39 mouse cellular contexts compared by ENCODE assay signal in genomic region chr7:128025381-128025780, GRCm38 (mm10). TPM values are rescaled to one million over a fixed set of nuclear protein-coding genes. Genes with fewer than 3 reads are reported as not detected.
A peak's percentile ranks its signal among the peaks of the same experiment; 100 is the strongest.
DNase-seq lines count a peak whose midpoint lies in the region; ATAC-seq and TF ChIP-seq lines count a peak whose summit lies in the region.
"Had no signal": no experiment of that assay in that cellular context is flagged by ENCODE, and none has a peak within 500 bp of the region (broad histone marks: within the 10 kb centered on the region; RNA-seq: fewer than 3 reads in every experiment).

No protein-coding gene starts in this region.

- H3K9ac ChIP-seq in stomach, postnatal 0 days (ENCODE audit: low read length): no peak overlapping the region
- no peak overlapping the region for H3K9ac ChIP-seq in hindbrain, embryonic 13.5 days
- H3K9ac ChIP-seq in intestine, embryonic 16.5 days (ENCODE audit: low read depth, low read length): no peak overlapping the region
- H3K9ac ChIP-seq: forebrain, embryonic 15.5 days; heart, embryonic 13.5 days; limb, embryonic 15.5 days; liver, embryonic 14.5 days; stomach, embryonic 15.5 days had no signal

- no peaks in the 10 kb centered on the region for H3K27me3 ChIP-seq in stomach, postnatal 0 days (ENCODE audit: control insufficient read depth, insufficient read depth, low read length)
- H3K27me3 ChIP-seq in midbrain, embryonic 10.5 days (ENCODE audit: low read depth, poor library complexity, severe bottlenecking): no peaks in the 10 kb centered on the region
- H3K27me3 ChIP-seq in hindbrain, embryonic 13.5 days: no peaks in the 10 kb centered on the region
- H3K27me3 ChIP-seq in intestine, embryonic 16.5 days (replicated peaks; ENCODE audit: control insufficient read depth, insufficient read depth, low read length): no peaks in the 10 kb centered on the region
- H3K27me3 ChIP-seq: CH12.LX; forebrain, embryonic 15.5 days; heart, embryonic 13.5 days; limb, embryonic 15.5 days; stomach, embryonic 15.5 days had no signal

- peak; percentile 73 for ATAC-seq in megakaryocyte progenitor cell, adult 5-6 weeks (replicated peaks; ENCODE audit: poor library complexity)
- ATAC-seq in stomach, postnatal 0 days (ENCODE audit: low FRiP score, low TSS enrichment): 0 out of 2 replicates have a peak, but pooled peaks have one; percentile 6
- ATAC-seq in hindbrain, embryonic 13.5 days (ENCODE audit: low FRiP score): no peak
- ATAC-seq in intestine, embryonic 16.5 days: no peak
- ATAC-seq: forebrain, embryonic 15.5 days; hindbrain, postnatal 0 days; intestine, postnatal 0 days; midbrain, embryonic 16.5 days had no signal

- peak overlapping the region; percentile 91 for H3K27ac ChIP-seq in embryonic fibroblast, embryonic 13.5 days (ENCODE audit: insufficient read depth, low read length)
- H3K27ac ChIP-seq in stomach, postnatal 0 days (replicated peaks): peak overlapping the region; percentile 61; the same call in 1 of the 2 replicates
- H3K27ac ChIP-seq in midbrain, embryonic 10.5 days (replicated peaks): no peak overlapping the region
- H3K27ac ChIP-seq in hindbrain, embryonic 13.5 days: no peak overlapping the region
- no peak overlapping the region for H3K27ac ChIP-seq in intestine, embryonic 16.5 days (ENCODE audit: low read length)
- H3K27ac ChIP-seq: forebrain, embryonic 10.5 days; forebrain, embryonic 15.5 days; gastrocnemius, adult 2 months; heart, embryonic 13.5 days; hindbrain, embryonic 10.5 days; hindbrain, postnatal 0 days; limb, embryonic 10.5 days; limb, embryonic 15.5 days; liver, embryonic 14.5 days; macrophage; stomach, embryonic 15.5 days had no signal

- H3K4me3 ChIP-seq in embryonic fibroblast, embryonic 13.5 days (ENCODE audit: insufficient read depth, low read length): no peak overlapping the region
- no peak overlapping the region for H3K4me3 ChIP-seq in stomach, postnatal 0 days (ENCODE audit: low read depth, low read length)
- no peak overlapping the region for H3K4me3 ChIP-seq in midbrain, embryonic 10.5 days
- no peak overlapping the region for H3K4me3 ChIP-seq in hindbrain, embryonic 13.5 days
- H3K4me3 ChIP-seq in intestine, embryonic 16.5 days (ENCODE audit: low read length): no peak overlapping the region
- H3K4me3 ChIP-seq: forebrain, embryonic 10.5 days; forebrain, embryonic 15.5 days; gastrocnemius, adult 2 months; heart, embryonic 13.5 days; hindbrain, embryonic 10.5 days; limb, embryonic 10.5 days; limb, embryonic 15.5 days; stomach, embryonic 15.5 days had no signal

- peaks cover 6% of the 10 kb centered on the region; the same call in 1 of the 2 replicates for H3K4me1 ChIP-seq in embryonic fibroblast, embryonic 13.5 days (ENCODE audit: control insufficient read depth, insufficient read depth, low read length)
- no peaks in the 10 kb centered on the region for H3K4me1 ChIP-seq in stomach, postnatal 0 days (replicated peaks; ENCODE audit: control insufficient read depth, insufficient read depth)
- no peaks in the 10 kb centered on the region for H3K4me1 ChIP-seq in midbrain, embryonic 10.5 days
- no peaks in the 10 kb centered on the region for H3K4me1 ChIP-seq in hindbrain, embryonic 13.5 days (replicated peaks)
- no peaks in the 10 kb centered on the region for H3K4me1 ChIP-seq in intestine, embryonic 16.5 days (ENCODE audit: control insufficient read depth, insufficient read depth, low read length)
- H3K4me1 ChIP-seq: forebrain, embryonic 10.5 days; forebrain, embryonic 15.5 days; heart, embryonic 13.5 days; hindbrain, embryonic 10.5 days; limb, embryonic 10.5 days; limb, embryonic 15.5 days; stomach, embryonic 15.5 days had no signal

- no peaks in the 10 kb centered on the region for H3K36me3 ChIP-seq in stomach, postnatal 0 days (ENCODE audit: control insufficient read depth, insufficient read depth, low read length)
- no peaks in the 10 kb centered on the region for H3K36me3 ChIP-seq in midbrain, embryonic 10.5 days
- H3K36me3 ChIP-seq in hindbrain, embryonic 13.5 days: no peaks in the 10 kb centered on the region
- H3K36me3 ChIP-seq in intestine, embryonic 16.5 days (ENCODE audit: control insufficient read depth, insufficient read depth, low read length): no peaks in the 10 kb centered on the region
- H3K36me3 ChIP-seq: forebrain, embryonic 10.5 days; forebrain, embryonic 15.5 days; heart, embryonic 13.5 days; hindbrain, embryonic 10.5 days; limb, embryonic 10.5 days; limb, embryonic 15.5 days; stomach, embryonic 15.5 days had no signal

- H3K9me3 ChIP-seq in stomach, postnatal 0 days (ENCODE audit: control insufficient read depth, low read length): no peaks in the 10 kb centered on the region
- no peaks in the 10 kb centered on the region for H3K9me3 ChIP-seq in midbrain, embryonic 10.5 days (replicated peaks)
- no peaks in the 10 kb centered on the region for H3K9me3 ChIP-seq in hindbrain, embryonic 13.5 days
- H3K9me3 ChIP-seq in intestine, embryonic 16.5 days (ENCODE audit: control insufficient read depth, low read length): no peaks in the 10 kb centered on the region
- H3K9me3 ChIP-seq: forebrain, embryonic 10.5 days; forebrain, embryonic 15.5 days; hindbrain, embryonic 10.5 days; limb, embryonic 10.5 days; limb, embryonic 15.5 days; stomach, embryonic 15.5 days had no signal

- TF ChIP-seq POLR2A in embryonic fibroblast, embryonic 13.5 days (IDR thresholded peaks at IDR 0.05; ENCODE audit: low read depth, low read length): no peak

- peak; percentile 40 for DNase-seq in lung, postnatal 36 days
- no peak for DNase-seq in lung, adult 18-20 months
- DNase-seq in stomach, postnatal 0 days (ENCODE audit: low spot score): no peak
- DNase-seq in midbrain, embryonic 10.5 days (ENCODE audit: low spot score): no peak
- DNase-seq: B cell, adult 2 months; cerebellum, adult 11 months; cerebellum, adult 9-10 months; cerebellum, postnatal 36 days; gastrocnemius, adult 2 months; gastrocnemius, postnatal 36 days; heart, postnatal 10 days; kidney, adult 9 months; kidney, postnatal 10 days; layer of hippocampus, adult 9-11 months; right cerebral cortex, postnatal 25 days; thymus, adult 2 months had no signal

- no peak for TF ChIP-seq CTCF in embryonic fibroblast, embryonic 13.5 days (IDR thresholded peaks at IDR 0.05; ENCODE audit: borderline replicate concordance, insufficient read depth, low read length)
- TF ChIP-seq CTCF in stomach, postnatal 0 days (IDR thresholded peaks at IDR 0.05; ENCODE audit: low read depth): no peak

- WGBS in stomach, postnatal 0 days: 59% methylated on average over 4 of the region's 4 CpGs
- 80% methylated on average over 4 of the region's 4 CpGs for WGBS in midbrain, embryonic 10.5 days
- WGBS in hindbrain, embryonic 13.5 days: 85% methylated on average over 4 of the region's 4 CpGs
- 73% methylated on average over 4 of the region's 4 CpGs for WGBS in intestine, embryonic 16.5 days

- no peak overlapping the region for H3K4me2 ChIP-seq in stomach, postnatal 0 days (replicated peaks; ENCODE audit: low read depth)
- no peak overlapping the region for H3K4me2 ChIP-seq in hindbrain, embryonic 13.5 days
- no peak overlapping the region for H3K4me2 ChIP-seq in intestine, embryonic 16.5 days (ENCODE audit: low read depth, low read length)
- H3K4me2 ChIP-seq: forebrain, embryonic 15.5 days; heart, embryonic 13.5 days; limb, embryonic 15.5 days; midbrain, embryonic 11.5 days; stomach, embryonic 15.5 days had no signal

- no peak for TF ChIP-seq EP300 in stomach, postnatal 0 days (optimal IDR thresholded peaks at IDR 0.05)

RNA-seq across cellular contexts. Expression of gene Trim72, which starts 21.6 kb away (rescaled TPM):
- not detected in 2 replicates for polyA plus RNA-seq in embryonic fibroblast, embryonic 13.5 days (2011; ENCODE audit: insufficient read length, low read depth, missing spikeins)
- total RNA-seq in megakaryocyte progenitor cell, adult 5-6 weeks (2015): not detected in 2 replicates
- total RNA-seq in megakaryocyte progenitor cell, adult 5-6 weeks (2017): not detected in 2 replicates
- 0.38 and 0.52 TPM in 2 replicates for polyA plus RNA-seq in stomach, postnatal 0 days (2015; fragmentation: Nextera tagmentation; extraction: Ambion mirVana)
- not detected in 2 replicates for polyA plus RNA-seq in midbrain, embryonic 10.5 days (2016; fragmentation: Nextera tagmentation; extraction: Ambion mirVana)
- polyA plus RNA-seq in hindbrain, embryonic 13.5 days (2015; fragmentation: Nextera tagmentation; extraction: Ambion mirVana): 0.13 TPM in 1 of 2 replicates, not detected in the other
- 0.38 and 0.60 TPM in 2 replicates for polyA plus RNA-seq in intestine, embryonic 16.5 days (2015; fragmentation: Nextera tagmentation; extraction: Ambion mirVana)
- total RNA-seq: adrenal gland, postnatal 14 days had no signal
- polyA plus RNA-seq: forebrain, embryonic 10.5 days; forebrain, embryonic 15.5 days; hindbrain, embryonic 10.5 days; hindbrain, postnatal 0 days; limb, embryonic 10.5 days; macrophage; midbrain, embryonic 16.5 days; neural tube, embryonic 14.5 days had no signal

RNA-seq across cellular contexts. Expression of gene Pycard, which starts 31.7 kb away (rescaled TPM):
- polyA plus RNA-seq in embryonic fibroblast, embryonic 13.5 days (2011; ENCODE audit: insufficient read length, low read depth, missing spikeins): 1.0 and 1.5 TPM in 2 replicates
- total RNA-seq in megakaryocyte progenitor cell, adult 5-6 weeks (2015): 142 and 147 TPM in 2 replicates
- total RNA-seq in megakaryocyte progenitor cell, adult 5-6 weeks (2017): 20.8 and 26.9 TPM in 2 replicates
- polyA plus RNA-seq in stomach, postnatal 0 days (2015; fragmentation: Nextera tagmentation; extraction: Ambion mirVana): 266 and 273 TPM in 2 replicates
- polyA plus RNA-seq in midbrain, embryonic 10.5 days (2016; fragmentation: Nextera tagmentation; extraction: Ambion mirVana): 6.1 and 7.5 TPM in 2 replicates
- polyA plus RNA-seq in hindbrain, embryonic 13.5 days (2015; fragmentation: Nextera tagmentation; extraction: Ambion mirVana): 6.5 and 8.2 TPM in 2 replicates
- polyA plus RNA-seq in intestine, embryonic 16.5 days (2015; fragmentation: Nextera tagmentation; extraction: Ambion mirVana): 623 and 626 TPM in 2 replicates

RNA-seq across cellular contexts. Expression of gene Itgam, which starts 37.1 kb away (rescaled TPM):
- polyA plus RNA-seq in embryonic fibroblast, embryonic 13.5 days (2011; ENCODE audit: insufficient read length, low read depth, missing spikeins): 0.20 and 1.8 TPM in 2 replicates
- 23.6 and 24.3 TPM in 2 replicates for total RNA-seq in megakaryocyte progenitor cell, adult 5-6 weeks (2015)
- 28.0 and 34.9 TPM in 2 replicates for total RNA-seq in megakaryocyte progenitor cell, adult 5-6 weeks (2017)
- polyA plus RNA-seq in stomach, postnatal 0 days (2015; fragmentation: Nextera tagmentation; extraction: Ambion mirVana): 0.91 and 0.99 TPM in 2 replicates
- 0.48 and 0.68 TPM in 2 replicates for polyA plus RNA-seq in midbrain, embryonic 10.5 days (2016; fragmentation: Nextera tagmentation; extraction: Ambion mirVana)
- polyA plus RNA-seq in hindbrain, embryonic 13.5 days (2015; fragmentation: Nextera tagmentation; extraction: Ambion mirVana): 1.1 and 1.4 TPM in 2 replicates
- polyA plus RNA-seq in intestine, embryonic 16.5 days (2015; fragmentation: Nextera tagmentation; extraction: Ambion mirVana): 2.4 and 2.5 TPM in 2 replicates

RNA-seq across cellular contexts. Expression of gene Gm49368, which starts 37.1 kb away (rescaled TPM):
- polyA plus RNA-seq in embryonic fibroblast, embryonic 13.5 days (2011; ENCODE audit: insufficient read length, low read depth, missing spikeins): 0.11 TPM in 1 of 2 replicates, not detected in the other
- 0.05 TPM in 1 of 2 replicates, not detected in the other for total RNA-seq in megakaryocyte progenitor cell, adult 5-6 weeks (2015)
- total RNA-seq in megakaryocyte progenitor cell, adult 5-6 weeks (2017): not detected in 2 replicates
- not detected in 2 replicates for polyA plus RNA-seq in stomach, postnatal 0 days (2015; fragmentation: Nextera tagmentation; extraction: Ambion mirVana)
- polyA plus RNA-seq in midbrain, embryonic 10.5 days (2016; fragmentation: Nextera tagmentation; extraction: Ambion mirVana): not detected in 2 replicates
- polyA plus RNA-seq in hindbrain, embryonic 13.5 days (2015; fragmentation: Nextera tagmentation; extraction: Ambion mirVana): not detected in 2 replicates
- polyA plus RNA-seq in intestine, embryonic 16.5 days (2015; fragmentation: Nextera tagmentation; extraction: Ambion mirVana): not detected in 2 replicates
- total RNA-seq: adrenal gland, postnatal 14 days; CH12.LX; ES-E14; gastrocnemius, adult 2 months; heart, postnatal 10 days; hindbrain, postnatal 0 days had no signal
- polyA plus RNA-seq: embryonic facial prominence, embryonic 11.5 days; forebrain, embryonic 10.5 days; forebrain, embryonic 15.5 days; heart, embryonic 13.5 days; hindbrain, postnatal 0 days; intestine, postnatal 0 days; limb, embryonic 10.5 days; limb, embryonic 15.5 days; lung, embryonic 16.5 days; midbrain, embryonic 11.5 days; midbrain, embryonic 16.5 days; neural tube, embryonic 14.5 days; stomach, embryonic 15.5 days had no signal

RNA-seq across cellular contexts. Expression of gene Fus, which starts 58.1 kb away (rescaled TPM):
- polyA plus RNA-seq in embryonic fibroblast, embryonic 13.5 days (2011; ENCODE audit: insufficient read length, low read depth, missing spikeins): 861 and 978 TPM in 2 replicates
- total RNA-seq in megakaryocyte progenitor cell, adult 5-6 weeks (2015): 180 and 190 TPM in 2 replicates
- 27.2 and 49.5 TPM in 2 replicates for total RNA-seq in megakaryocyte progenitor cell, adult 5-6 weeks (2017)
- 124 and 130 TPM in 2 replicates for polyA plus RNA-seq in stomach, postnatal 0 days (2015; fragmentation: Nextera tagmentation; extraction: Ambion mirVana)
- polyA plus RNA-seq in midbrain, embryonic 10.5 days (2016; fragmentation: Nextera tagmentation; extraction: Ambion mirVana): 336 and 358 TPM in 2 replicates
- 397 and 402 TPM in 2 replicates for polyA plus RNA-seq in hindbrain, embryonic 13.5 days (2015; fragmentation: Nextera tagmentation; extraction: Ambion mirVana)
- polyA plus RNA-seq in intestine, embryonic 16.5 days (2015; fragmentation: Nextera tagmentation; extraction: Ambion mirVana): 204 and 215 TPM in 2 replicates

Comparison
In these comparisons a context has a peak if more than half of its experiments do, and no peak if none do; other contexts are left out.
1. H3K27ac ChIP-seq: peak in embryonic fibroblast, embryonic 13.5 days (single experiment) and stomach, postnatal 0 days (single experiment); none in midbrain, embryonic 10.5 days (single experiment), hindbrain, embryonic 13.5 days (single experiment) and intestine, embryonic 16.5 days (single experiment).
2. ATAC-seq: peak in megakaryocyte progenitor cell, adult 5-6 weeks (single experiment) and stomach, postnatal 0 days (single experiment); none in hindbrain, embryonic 13.5 days (single experiment) and intestine, embryonic 16.5 days (single experiment).
3. RNA of gene Pycard, which starts 31.7 kb away (polyA plus RNA-seq): 623 to 626 TPM in intestine, embryonic 16.5 days and 266 to 273 TPM in stomach, postnatal 0 days; 6.5 to 8.2 TPM in hindbrain, embryonic 13.5 days, 6.1 to 7.5 TPM in midbrain, embryonic 10.5 days and 1.0 to 1.5 TPM in embryonic fibroblast, embryonic 13.5 days; every median in the first group is over 10 times any median in the second.